ENCODE assay signal across 8 mouse cellular contexts in the genomic region with DNA sequence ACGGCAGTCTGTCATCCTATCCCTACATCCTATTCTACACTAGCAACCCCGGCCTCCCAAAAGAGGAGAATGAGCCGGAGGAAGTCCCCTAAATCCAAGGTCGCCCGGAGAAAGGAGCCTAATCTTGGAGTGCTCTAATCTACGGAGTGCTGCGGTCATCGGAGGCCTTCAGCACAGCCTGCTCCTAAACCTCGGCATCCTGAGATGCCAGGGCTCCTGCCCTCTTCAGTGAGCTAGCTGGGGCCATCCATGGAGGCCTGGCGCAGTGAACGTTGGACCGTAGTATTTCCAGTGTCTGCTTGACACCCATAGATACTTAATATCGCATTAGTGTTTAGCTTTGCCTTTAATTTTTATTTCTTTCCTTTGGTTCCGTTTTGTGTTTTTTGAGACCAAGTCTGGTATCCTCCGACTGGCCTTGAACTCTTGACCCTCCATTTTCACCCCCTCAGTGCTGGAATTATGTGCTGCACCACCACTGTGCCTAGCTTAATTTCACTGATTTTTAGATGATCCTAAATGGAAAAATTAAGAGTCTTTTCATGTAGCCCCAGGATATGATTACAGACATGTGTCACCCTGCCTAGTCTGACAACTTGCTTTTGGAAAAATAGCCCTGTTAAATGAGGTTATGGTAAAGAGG. TPM values are rescaled to one million over a fixed set of nuclear protein-coding genes. Genes with fewer than 3 reads are reported as not detected.
DNase-seq lines count a peak whose midpoint lies in the region; ATAC-seq and TF ChIP-seq lines count a peak whose summit lies in the region.

No protein-coding gene starts in this region.

- no peak for TF ChIP-seq CTCF in lung, adult 2 months (IDR thresholded peaks at IDR 0.05; ENCODE audit: insufficient read depth, low read length)

- ATAC-seq in embryonic facial prominence, embryonic 14.5 days (ENCODE audit: low read depth) = peak; percentile 56
- ATAC-seq in limb, embryonic 11.5 days (ENCODE audit: insufficient number of reproducible peaks, low FRiP score, low TSS enrichment, low read depth) = peak; percentile 20; the same call in 1 of the 2 replicates
- ATAC-seq in neural tube, embryonic 15.5 days (ENCODE audit: low FRiP score) = peak; percentile 58

- H3K4me2 ChIP-seq in embryonic facial prominence, embryonic 14.5 days (ENCODE audit: low read depth, low read length) = peak overlapping the region; percentile 86
- peak overlapping the region; percentile 84 for H3K4me2 ChIP-seq in limb, embryonic 11.5 days (ENCODE audit: low read depth, severe bottlenecking)
- peak overlapping the region; percentile 77 for H3K4me2 ChIP-seq in neural tube, embryonic 15.5 days

- no peak for DNase-seq in lung, adult 2 months
- no peak for DNase-seq in lung, adult 18-20 months
- DNase-seq in embryonic facial prominence, embryonic 14.5 days (ENCODE audit: low spot score) = no peak
- no peak for DNase-seq in limb, embryonic 11.5 days (ENCODE audit: low spot score)
- DNase-seq in right cerebral cortex, postnatal 10 days (ENCODE audit: low spot score in 2 of 2) = no peak
- DNase-seq in B cell, adult 2 months = no peak
- no peak for DNase-seq in embryo, embryonic 9.5 days (ENCODE audit: extremely low spot score)

- no peaks in the 10 kb centered on the region for H3K9me3 ChIP-seq in embryonic facial prominence, embryonic 14.5 days (ENCODE audit: control insufficient read depth, low read length)
- H3K9me3 ChIP-seq in limb, embryonic 11.5 days (ENCODE audit: control insufficient read depth, low read length) = no peaks in the 10 kb centered on the region
- no peaks in the 10 kb centered on the region for H3K9me3 ChIP-seq in neural tube, embryonic 15.5 days (replicated peaks)

- H3K27ac ChIP-seq in embryonic facial prominence, embryonic 14.5 days (replicated peaks; ENCODE audit: low read depth, low read length) = peak overlapping the region; percentile 96
- H3K27ac ChIP-seq in limb, embryonic 11.5 days (replicated peaks; ENCODE audit: low read depth, low read length) = peak overlapping the region; percentile 92
- peak overlapping the region; percentile 95 for H3K27ac ChIP-seq in neural tube, embryonic 15.5 days (replicated peaks)

- H3K4me3 ChIP-seq in lung, adult 2 months (replicated peaks; ENCODE audit: extremely low read depth, low read depth, low read length) = peak overlapping the region; percentile 64
- H3K4me3 ChIP-seq in embryonic facial prominence, embryonic 14.5 days (ENCODE audit: low read depth, low read length) = peak overlapping the region; percentile 96
- H3K4me3 ChIP-seq in limb, embryonic 11.5 days (ENCODE audit: low read depth, low read length) = peak overlapping the region; percentile 99
- H3K4me3 ChIP-seq in neural tube, embryonic 15.5 days (replicated peaks) = peak overlapping the region; percentile 94

- TF ChIP-seq POLR2A in lung, adult 2 months (IDR thresholded peaks at IDR 0.05; ENCODE audit: borderline replicate concordance, extremely low read depth, low read depth, low read length) = no peak

- peak overlapping the region; percentile 100 for H3K9ac ChIP-seq in embryonic facial prominence, embryonic 14.5 days (ENCODE audit: low read depth, low read length)
- peak overlapping the region; percentile 100 for H3K9ac ChIP-seq in limb, embryonic 11.5 days (ENCODE audit: low read length)
- peak overlapping the region; percentile 79 for H3K9ac ChIP-seq in neural tube, embryonic 15.5 days (replicated peaks)

- no peaks in the 10 kb centered on the region for H3K27me3 ChIP-seq in embryonic facial prominence, embryonic 14.5 days (replicated peaks; ENCODE audit: control insufficient read depth, insufficient read depth, low read length)
- no peaks in the 10 kb centered on the region for H3K27me3 ChIP-seq in limb, embryonic 11.5 days (ENCODE audit: control insufficient read depth, insufficient read depth, low read length)
- no peaks in the 10 kb centered on the region for H3K27me3 ChIP-seq in neural tube, embryonic 15.5 days (replicated peaks)

- H3K4me1 ChIP-seq in lung, adult 2 months (ENCODE audit: control insufficient read depth, insufficient read depth, low read length) = peaks cover 6% of the 10 kb centered on the region
- peaks cover 8% of the 10 kb centered on the region; the same call in 1 of the 2 replicates for H3K4me1 ChIP-seq in embryonic facial prominence, embryonic 14.5 days (ENCODE audit: control insufficient read depth, insufficient read depth, low read length)
- H3K4me1 ChIP-seq in limb, embryonic 11.5 days (ENCODE audit: control insufficient read depth, insufficient read depth, low read length) = peaks cover 17% of the 10 kb centered on the region
- peaks cover 38% of the 10 kb centered on the region for H3K4me1 ChIP-seq in neural tube, embryonic 15.5 days

- WGBS in lung, adult 2 months = 4% methylated on average over 15 of the region's 15 CpGs
- WGBS in embryonic facial prominence, embryonic 14.5 days = 10% methylated on average over 15 of the region's 15 CpGs
- WGBS in limb, embryonic 11.5 days = 12% methylated on average over 15 of the region's 15 CpGs
- WGBS in neural tube, embryonic 15.5 days = 10% methylated on average over 15 of the region's 15 CpGs

- H3K36me3 ChIP-seq in embryonic facial prominence, embryonic 14.5 days (ENCODE audit: control insufficient read depth, insufficient read depth, low read length) = peaks cover 34% of the 10 kb centered on the region
- H3K36me3 ChIP-seq in limb, embryonic 11.5 days (ENCODE audit: control insufficient read depth, insufficient read depth, low read length) = peaks cover 24% of the 10 kb centered on the region
- peaks cover 26% of the 10 kb centered on the region for H3K36me3 ChIP-seq in neural tube, embryonic 15.5 days

RNA-seq across cellular contexts. Expression of gene Hnrnpab, which starts 0.6 kb away (rescaled TPM):
- 174 and 289 TPM in 2 replicates for polyA plus RNA-seq in lung, adult 2 months (2012; rRNA removed)
- 433 and 475 TPM in 2 replicates for polyA plus RNA-seq in embryonic facial prominence, embryonic 14.5 days (2014; fragmentation: Nextera tagmentation; extraction: Ambion mirVana)
- 796 and 869 TPM in 2 replicates for polyA plus RNA-seq in limb, embryonic 11.5 days (2014; fragmentation: Nextera tagmentation; extraction: Ambion mirVana)
- polyA plus RNA-seq in neural tube, embryonic 15.5 days (2015; fragmentation: Nextera tagmentation; extraction: Ambion mirVana) = 241 and 285 TPM in 2 replicates

RNA-seq across cellular contexts. Expression of gene Nhp2, which starts 12.3 kb away (rescaled TPM):
- polyA plus RNA-seq in lung, adult 2 months (2012; rRNA removed) = 22.6 and 33.3 TPM in 2 replicates
- polyA plus RNA-seq in embryonic facial prominence, embryonic 14.5 days (2014; fragmentation: Nextera tagmentation; extraction: Ambion mirVana) = 158 and 162 TPM in 2 replicates
- polyA plus RNA-seq in limb, embryonic 11.5 days (2014; fragmentation: Nextera tagmentation; extraction: Ambion mirVana) = 180 and 181 TPM in 2 replicates
- 96.3 and 117 TPM in 2 replicates for polyA plus RNA-seq in neural tube, embryonic 15.5 days (2015; fragmentation: Nextera tagmentation; extraction: Ambion mirVana)

RNA-seq across cellular contexts. Expression of gene Phykpl, which starts 22.7 kb away (rescaled TPM):
- polyA plus RNA-seq in lung, adult 2 months (2012; rRNA removed) = 19.8 and 25.4 TPM in 2 replicates
- polyA plus RNA-seq in embryonic facial prominence, embryonic 14.5 days (2014; fragmentation: Nextera tagmentation; extraction: Ambion mirVana) = 15.2 and 17.4 TPM in 2 replicates
- polyA plus RNA-seq in limb, embryonic 11.5 days (2014; fragmentation: Nextera tagmentation; extraction: Ambion mirVana) = 11.0 and 12.5 TPM in 2 replicates
- polyA plus RNA-seq in neural tube, embryonic 15.5 days (2015; fragmentation: Nextera tagmentation; extraction: Ambion mirVana) = 8.1 and 10.9 TPM in 2 replicates

RNA-seq across cellular contexts. Expression of gene Rmnd5b, which starts 28.5 kb away (rescaled TPM):
- 64.9 and 65.8 TPM in 2 replicates for polyA plus RNA-seq in lung, adult 2 months (2012; rRNA removed)
- 44.2 and 50.4 TPM in 2 replicates for polyA plus RNA-seq in embryonic facial prominence, embryonic 14.5 days (2014; fragmentation: Nextera tagmentation; extraction: Ambion mirVana)
- polyA plus RNA-seq in limb, embryonic 11.5 days (2014; fragmentation: Nextera tagmentation; extraction: Ambion mirVana) = 38.1 and 40.8 TPM in 2 replicates
- 79.1 and 79.8 TPM in 2 replicates for polyA plus RNA-seq in neural tube, embryonic 15.5 days (2015; fragmentation: Nextera tagmentation; extraction: Ambion mirVana)

RNA-seq across cellular contexts. Expression of gene N4bp3, which starts 43.4 kb away (rescaled TPM):
- polyA plus RNA-seq in lung, adult 2 months (2012; rRNA removed) = 43.7 and 45.9 TPM in 2 replicates
- polyA plus RNA-seq in embryonic facial prominence, embryonic 14.5 days (2014; fragmentation: Nextera tagmentation; extraction: Ambion mirVana) = 32.1 and 37.8 TPM in 2 replicates
- 14.3 and 18.2 TPM in 2 replicates for polyA plus RNA-seq in limb, embryonic 11.5 days (2014; fragmentation: Nextera tagmentation; extraction: Ambion mirVana)
- polyA plus RNA-seq in neural tube, embryonic 15.5 days (2015; fragmentation: Nextera tagmentation; extraction: Ambion mirVana) = 30.0 and 31.9 TPM in 2 replicates
